Mouse (Mus musculus): ENCODE results near the gene Set. TPM values are rescaled to one million over a fixed set of nuclear protein-coding genes. Genes with fewer than 3 reads are reported as not detected.

The Set gene
- polyA plus RNA-seq, 1 experiment, result 37.4 TPM

GRCm38 (mm10) chr2:30067031-30067888 lies 10.1 kb downstream of the Set start:
- no peak overlapping the region for H3K27ac ChIP-seq (ENCODE audit: insufficient read depth, low read depth, low read length)
- H3K4me1 ChIP-seq (ENCODE audit: control insufficient read depth, insufficient read depth, low read length), result peaks cover 7% of the 10 kb centered on the region
- peak; percentile 37 for DNase-seq
- no peaks in the 10 kb centered on the region for H3K27me3 ChIP-seq (replicated peaks; ENCODE audit: control insufficient read depth, insufficient read depth, low read length)
- TF ChIP-seq CTCF (conservative IDR thresholded peaks at IDR 0.05; ENCODE audit: insufficient read depth, insufficient read length, low read depth, low read length) (no peak), POLR2A (IDR thresholded peaks at IDR 0.05; ENCODE audit: low read depth, low read length) (no peak)
- no peaks in the 10 kb centered on the region; the same call in none of the 2 replicates for H3K36me3 ChIP-seq (ENCODE audit: control insufficient read depth, insufficient read depth, low read length)
- H3K4me3 ChIP-seq (ENCODE audit: insufficient read depth, low read depth, low read length), result peak overlapping the region; percentile 93
- under 1% methylated on average over 65 of the region's 69 CpGs for WGBS

GRCm38 (mm10) chr2:30067962-30068361 lies 10.8 kb downstream of the Set start:
- Histone ChIP-seq H3K27me3 (replicated peaks; ENCODE audit: control insufficient read depth, insufficient read depth, low read length) (no peaks in the 10 kb centered on the region), H3K36me3 (ENCODE audit: control insufficient read depth, insufficient read depth, low read length) (no peaks in the 10 kb centered on the region; the same call in none of the 2 replicates), H3K4me3 (ENCODE audit: insufficient read depth, low read depth, low read length) (no peak overlapping the region), H3K4me1 (ENCODE audit: control insufficient read depth, insufficient read depth, low read length) (peaks cover 5% of the 10 kb centered on the region), H3K27ac (ENCODE audit: insufficient read depth, low read depth, low read length) (no peak overlapping the region)
- no peak for TF ChIP-seq CTCF (conservative IDR thresholded peaks at IDR 0.05; ENCODE audit: insufficient read depth, insufficient read length, low read depth, low read length)
- WGBS, result 25% methylated on average over 7 of the region's 7 CpGs
- DNase-seq, result no peak

- Histone ChIP-seq H3K27me3 (replicated peaks; ENCODE audit: control insufficient read depth, insufficient read depth, low read length) (no peaks in the 10 kb centered on the region), H3K36me3 (ENCODE audit: control insufficient read depth, insufficient read depth, low read length) (no peaks in the 10 kb centered on the region; the same call in none of the 2 replicates), H3K27ac (ENCODE audit: insufficient read depth, low read depth, low read length) (no peak overlapping the region), H3K4me1 (ENCODE audit: control insufficient read depth, insufficient read depth, low read length) (no peaks in the 10 kb centered on the region; the same call in 1 of the 2 replicates), H3K4me3 (ENCODE audit: insufficient read depth, low read depth, low read length) (no peak overlapping the region)
- no peak for DNase-seq
- 85% methylated on average over 7 of the region's 7 CpGs for WGBS
- no peak for TF ChIP-seq POLR2A (IDR thresholded peaks at IDR 0.05; ENCODE audit: low read depth, low read length)
- TF ChIP-seq CTCF (conservative IDR thresholded peaks at IDR 0.05; ENCODE audit: insufficient read depth, insufficient read length, low read depth, low read length), result no peak
Observed at GRCm38 (mm10) chr2:30072875-30073274, 15.7 kb downstream of the Set start.

GRCm38 (mm10) chr2:30073285-30073684 lies 16.1 kb downstream of the Set start:
- no peaks in the 10 kb centered on the region for H3K27me3 ChIP-seq (replicated peaks; ENCODE audit: control insufficient read depth, insufficient read depth, low read length)
- WGBS, result 80% methylated on average over 3 of the region's 3 CpGs
- H3K36me3 ChIP-seq (ENCODE audit: control insufficient read depth, insufficient read depth, low read length), result no peaks in the 10 kb centered on the region; the same call in none of the 2 replicates
- no peak overlapping the region for H3K4me3 ChIP-seq (ENCODE audit: insufficient read depth, low read depth, low read length)
- no peak overlapping the region for H3K27ac ChIP-seq (ENCODE audit: insufficient read depth, low read depth, low read length)
- no peaks in the 10 kb centered on the region; the same call in 1 of the 2 replicates for H3K4me1 ChIP-seq (ENCODE audit: control insufficient read depth, insufficient read depth, low read length)
- no peak for DNase-seq
- TF ChIP-seq CTCF (conservative IDR thresholded peaks at IDR 0.05; ENCODE audit: insufficient read depth, insufficient read length, low read depth, low read length), result no peak
- no peak for TF ChIP-seq POLR2A (IDR thresholded peaks at IDR 0.05; ENCODE audit: low read depth, low read length)

GRCm38 (mm10) chr2:30075625-30076024 lies 18.4 kb downstream of the Set start:
- no peaks in the 10 kb centered on the region; the same call in 1 of the 2 replicates for H3K4me1 ChIP-seq (ENCODE audit: control insufficient read depth, insufficient read depth, low read length)
- DNase-seq, result no peak
- no peaks in the 10 kb centered on the region for H3K27me3 ChIP-seq (replicated peaks; ENCODE audit: control insufficient read depth, insufficient read depth, low read length)
- WGBS, result 22% methylated on average over 3 of the region's 3 CpGs
- H3K36me3 ChIP-seq (ENCODE audit: control insufficient read depth, insufficient read depth, low read length), result no peaks in the 10 kb centered on the region
- no peak for TF ChIP-seq CTCF (conservative IDR thresholded peaks at IDR 0.05; ENCODE audit: insufficient read depth, insufficient read length, low read depth, low read length)
- no peak for TF ChIP-seq POLR2A (IDR thresholded peaks at IDR 0.05; ENCODE audit: low read depth, low read length)
- no peak overlapping the region for H3K4me3 ChIP-seq (ENCODE audit: insufficient read depth, low read depth, low read length)
- H3K27ac ChIP-seq (ENCODE audit: insufficient read depth, low read depth, low read length), result no peak overlapping the region

GRCm38 (mm10) chr2:30076439-30076838 lies 19.3 kb downstream of the Set start:
- no peak for TF ChIP-seq POLR2A (IDR thresholded peaks at IDR 0.05; ENCODE audit: low read depth, low read length)
- TF ChIP-seq CTCF (conservative IDR thresholded peaks at IDR 0.05; ENCODE audit: insufficient read depth, insufficient read length, low read depth, low read length), result no peak
- no peak for DNase-seq
- Histone ChIP-seq H3K36me3 (ENCODE audit: control insufficient read depth, insufficient read depth, low read length) (no peaks in the 10 kb centered on the region), H3K4me1 (ENCODE audit: control insufficient read depth, insufficient read depth, low read length) (no peaks in the 10 kb centered on the region; the same call in 1 of the 2 replicates), H3K4me3 (ENCODE audit: insufficient read depth, low read depth, low read length) (no peak overlapping the region), H3K27me3 (replicated peaks; ENCODE audit: control insufficient read depth, insufficient read depth, low read length) (no peaks in the 10 kb centered on the region), H3K27ac (ENCODE audit: insufficient read depth, low read depth, low read length) (no peak overlapping the region)
- 91% methylated on average over 9 of the region's 9 CpGs for WGBS

- 69% methylated on average over 6 of the region's 6 CpGs for WGBS
- H3K27ac ChIP-seq (ENCODE audit: insufficient read depth, low read depth, low read length), result no peak overlapping the region
- TF ChIP-seq POLR2A (IDR thresholded peaks at IDR 0.05; ENCODE audit: low read depth, low read length) (no peak), CTCF (conservative IDR thresholded peaks at IDR 0.05; ENCODE audit: insufficient read depth, insufficient read length, low read depth, low read length) (no peak)
Observed at GRCm38 (mm10) chr2:30076959-30077358, 19.8 kb downstream of the Set start.

More at GRCm38 (mm10) chr2:30076959-30077358, 19.8 kb downstream of the Set start:
- Histone ChIP-seq H3K4me3 (ENCODE audit: insufficient read depth, low read depth, low read length) (no peak overlapping the region), H3K4me1 (ENCODE audit: control insufficient read depth, insufficient read depth, low read length) (no peaks in the 10 kb centered on the region; the same call in 1 of the 2 replicates), H3K36me3 (ENCODE audit: control insufficient read depth, insufficient read depth, low read length) (no peaks in the 10 kb centered on the region), H3K27me3 (replicated peaks; ENCODE audit: control insufficient read depth, insufficient read depth, low read length) (no peaks in the 10 kb centered on the region)
- DNase-seq, result no peak

All from kidney, adult 2 months (tissue).